Mouse (Mus musculus): ENCODE data around the gene H2-Aa. TPM values are rescaled to one million over a fixed set of nuclear protein-coding genes. Genes with fewer than 3 reads are reported as not detected.
A peak's percentile ranks its signal among the peaks of the same experiment; 100 is the strongest.
"Not testable (repeated sequence)": the region's sequence is repeated elsewhere in the genome, so short reads cannot be mapped to it uniquely, and the experiment has no call there.

H2-Aa gene
- polyA plus RNA-seq, 2 experiments: 2.9 to 4.1 TPM

GRCm38 (mm10) chr17:34316697-34317096 is 29.1 kb upstream of the H2-Aa start:
- no peak overlapping the region for H3K4me2 ChIP-seq (replicated peaks; ENCODE audit: low read depth, low read length, severe bottlenecking)
- WGBS: 70% methylated on average over 2 of the region's 2 CpGs
- no peak overlapping the region for H3K4me3 ChIP-seq (replicated peaks; ENCODE audit: low read length)
- no peak for ATAC-seq (ENCODE audit: low FRiP score, low read depth)
- no peaks in the 10 kb centered on the region for H3K27me3 ChIP-seq (ENCODE audit: control insufficient read depth, insufficient read depth, low read length)
- H3K27ac ChIP-seq (replicated peaks; ENCODE audit: low read depth, low read length): no peak overlapping the region
- H3K9me3 ChIP-seq (ENCODE audit: control insufficient read depth, low read length): no peaks in the 10 kb centered on the region
- no peaks in the 10 kb centered on the region for H3K4me1 ChIP-seq (ENCODE audit: control insufficient read depth, insufficient read depth, low read length)
- no peaks in the 10 kb centered on the region for H3K36me3 ChIP-seq (ENCODE audit: control insufficient read depth, insufficient read depth, low read length)
- no peak for TF ChIP-seq POLR2A (IDR thresholded peaks at IDR 0.05; ENCODE audit: borderline replicate concordance, extremely low read depth, insufficient read depth, insufficient read length)
- H3K9ac ChIP-seq (ENCODE audit: low read depth, low read length, severe bottlenecking): no peak overlapping the region
- DNase-seq (ENCODE audit: low spot score): no peak

DNA sequence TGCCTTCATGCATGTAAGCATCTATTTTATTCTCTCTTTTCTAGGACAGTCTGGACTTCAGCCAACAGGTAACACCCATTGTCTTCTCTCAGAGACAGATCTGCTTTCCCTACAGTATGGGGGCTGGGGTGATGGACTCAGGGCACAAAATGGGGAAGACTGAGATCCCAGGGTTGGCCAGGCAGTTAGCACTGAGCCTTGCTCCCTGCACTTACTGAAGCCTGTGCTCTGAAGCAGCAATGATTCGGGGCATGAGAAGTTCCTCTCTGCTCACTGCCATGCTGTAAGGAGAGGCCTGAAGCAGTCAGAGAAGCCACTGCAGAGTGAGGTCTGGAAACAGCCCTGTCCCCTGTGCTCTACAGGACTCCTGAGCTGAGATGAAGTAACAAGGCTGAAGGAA is 27.9 kb upstream of the H2-Aa start:
- Histone ChIP-seq H3K36me3 (ENCODE audit: control insufficient read depth, insufficient read depth, low read length) (no peaks in the 10 kb centered on the region), H3K4me1 (ENCODE audit: control insufficient read depth, insufficient read depth, low read length) (no peaks in the 10 kb centered on the region), H3K9ac (ENCODE audit: low read depth, low read length, severe bottlenecking) (no peak overlapping the region), H3K4me3 (replicated peaks; ENCODE audit: low read length) (no peak overlapping the region), H3K4me2 (replicated peaks; ENCODE audit: low read depth, low read length, severe bottlenecking) (no peak overlapping the region), H3K27me3 (ENCODE audit: control insufficient read depth, insufficient read depth, low read length) (no peaks in the 10 kb centered on the region), H3K27ac (replicated peaks; ENCODE audit: low read depth, low read length) (no peak overlapping the region), H3K9me3 (ENCODE audit: control insufficient read depth, low read length) (no peaks in the 10 kb centered on the region)
- TF ChIP-seq POLR2A (IDR thresholded peaks at IDR 0.05; ENCODE audit: borderline replicate concordance, extremely low read depth, insufficient read depth, insufficient read length): no peak
- ATAC-seq (ENCODE audit: low FRiP score, low read depth) (no peak), DNase-seq (ENCODE audit: low spot score) (no peak)
- WGBS: 78% methylated on average over 1 of the region's 1 CpGs

DNA sequence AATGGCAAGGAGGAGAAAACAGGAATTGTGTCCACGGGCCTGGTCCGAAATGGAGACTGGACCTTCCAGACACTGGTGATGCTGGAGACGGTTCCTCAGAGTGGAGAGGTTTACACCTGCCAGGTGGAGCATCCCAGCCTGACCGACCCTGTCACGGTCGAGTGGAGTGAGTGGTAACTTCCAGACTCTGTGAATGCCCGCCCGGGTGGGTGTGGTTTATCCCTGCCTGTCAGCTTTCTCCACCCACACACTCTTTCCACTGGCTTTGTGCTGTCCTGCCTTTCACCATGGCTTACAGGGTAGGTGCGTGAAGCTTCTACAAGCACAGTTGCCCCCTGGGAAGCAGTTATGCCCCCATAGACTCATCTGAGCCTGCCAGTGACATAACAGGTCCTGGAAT is 26.7 kb upstream of the H2-Aa start:
- Histone ChIP-seq H3K36me3 (ENCODE audit: control insufficient read depth, insufficient read depth, low read length) (no peaks in the 10 kb centered on the region), H3K27me3 (ENCODE audit: control insufficient read depth, insufficient read depth, low read length) (no peaks in the 10 kb centered on the region), H3K27ac (replicated peaks; ENCODE audit: low read depth, low read length) (no peak overlapping the region), H3K9ac (ENCODE audit: low read depth, low read length, severe bottlenecking) (no peak overlapping the region), H3K9me3 (ENCODE audit: control insufficient read depth, low read length) (no peaks in the 10 kb centered on the region), H3K4me2 (replicated peaks; ENCODE audit: low read depth, low read length, severe bottlenecking) (no peak overlapping the region), H3K4me1 (ENCODE audit: control insufficient read depth, insufficient read depth, low read length) (no peaks in the 10 kb centered on the region), H3K4me3 (replicated peaks; ENCODE audit: low read length) (no peak overlapping the region)
- TF ChIP-seq POLR2A (IDR thresholded peaks at IDR 0.05; ENCODE audit: borderline replicate concordance, extremely low read depth, insufficient read depth, insufficient read length): no peak
- ATAC-seq (ENCODE audit: low FRiP score, low read depth) (no peak), DNase-seq (ENCODE audit: low spot score) (no peak)
- WGBS: 77% methylated on average over 9 of the region's 9 CpGs

- Histone ChIP-seq H3K4me2 (replicated peaks; ENCODE audit: low read depth, low read length, severe bottlenecking) (no peak overlapping the region), H3K4me3 (replicated peaks; ENCODE audit: low read length) (no peak overlapping the region), H3K9ac (ENCODE audit: low read depth, low read length, severe bottlenecking) (no peak overlapping the region), H3K27me3 (ENCODE audit: control insufficient read depth, insufficient read depth, low read length) (no peaks in the 10 kb centered on the region), H3K4me1 (ENCODE audit: control insufficient read depth, insufficient read depth, low read length) (no peaks in the 10 kb centered on the region), H3K9me3 (ENCODE audit: control insufficient read depth, low read length) (no peaks in the 10 kb centered on the region), H3K36me3 (ENCODE audit: control insufficient read depth, insufficient read depth, low read length) (no peaks in the 10 kb centered on the region), H3K27ac (replicated peaks; ENCODE audit: low read depth, low read length) (no peak overlapping the region)
- peak; percentile 70 for DNase-seq (ENCODE audit: low spot score)
- no peak for TF ChIP-seq POLR2A (IDR thresholded peaks at IDR 0.05; ENCODE audit: borderline replicate concordance, extremely low read depth, insufficient read depth, insufficient read length)
- peak; percentile 53; the same call in 1 of the 2 replicates for ATAC-seq (ENCODE audit: low FRiP score, low read depth)
- WGBS: 43% methylated on average over 3 of the region's 3 CpGs
Observed at GRCm38 (mm10) chr17:34313393-34313792, 25.8 kb upstream of the H2-Aa start.

DNA sequence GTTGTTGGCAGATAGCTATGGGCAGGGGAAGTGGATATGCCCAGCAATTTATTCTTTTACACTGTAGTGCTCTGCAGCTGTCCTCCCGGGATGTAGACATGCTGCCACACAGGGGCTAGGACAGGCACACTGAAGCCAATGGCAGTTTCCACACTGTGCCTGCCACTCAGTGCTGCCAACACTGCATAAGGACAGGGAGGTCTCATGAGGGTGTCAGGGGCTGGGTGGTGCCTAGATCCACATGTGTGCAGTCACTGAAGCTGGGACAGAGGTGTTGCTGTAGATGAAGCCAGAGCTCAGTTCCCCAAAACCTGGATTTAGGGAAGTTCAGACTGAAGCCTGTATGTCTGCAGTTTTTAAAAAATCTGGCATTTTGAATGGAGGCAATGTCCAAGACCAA is 24.6 kb upstream of the H2-Aa start:
- H3K9ac ChIP-seq (ENCODE audit: low read depth, low read length, severe bottlenecking): no peak overlapping the region
- no peaks in the 10 kb centered on the region for H3K27me3 ChIP-seq (ENCODE audit: control insufficient read depth, insufficient read depth, low read length)
- TF ChIP-seq POLR2A (IDR thresholded peaks at IDR 0.05; ENCODE audit: borderline replicate concordance, extremely low read depth, insufficient read depth, insufficient read length): no peak
- H3K27ac ChIP-seq (replicated peaks; ENCODE audit: low read depth, low read length): no peak overlapping the region
- H3K9me3 ChIP-seq (ENCODE audit: control insufficient read depth, low read length): no peaks in the 10 kb centered on the region
- WGBS: 91% methylated on average over 1 of the region's 1 CpGs
- H3K4me1 ChIP-seq (ENCODE audit: control insufficient read depth, insufficient read depth, low read length): no peaks in the 10 kb centered on the region
- H3K4me3 ChIP-seq (replicated peaks; ENCODE audit: low read length): no peak overlapping the region
- no peak for DNase-seq (ENCODE audit: low spot score)
- H3K36me3 ChIP-seq (ENCODE audit: control insufficient read depth, insufficient read depth, low read length): no peaks in the 10 kb centered on the region
- no peak for ATAC-seq (ENCODE audit: low FRiP score, low read depth)
- no peak overlapping the region for H3K4me2 ChIP-seq (replicated peaks; ENCODE audit: low read depth, low read length, severe bottlenecking)

GRCm38 (mm10) chr17:34310526-34310925 is 22.9 kb upstream of the H2-Aa start:
- 78% methylated on average over 3 of the region's 3 CpGs for WGBS
- H3K4me2 ChIP-seq (replicated peaks; ENCODE audit: low read depth, low read length, severe bottlenecking); H3K27ac ChIP-seq (replicated peaks; ENCODE audit: low read depth, low read length); H3K9me3 ChIP-seq (ENCODE audit: control insufficient read depth, low read length); H3K4me3 ChIP-seq (replicated peaks; ENCODE audit: low read length); H3K4me1 ChIP-seq (ENCODE audit: control insufficient read depth, insufficient read depth, low read length); H3K27me3 ChIP-seq (ENCODE audit: control insufficient read depth, insufficient read depth, low read length); ATAC-seq (ENCODE audit: low FRiP score, low read depth); DNase-seq (ENCODE audit: low spot score); H3K9ac ChIP-seq (ENCODE audit: low read depth, low read length, severe bottlenecking); H3K36me3 ChIP-seq (ENCODE audit: control insufficient read depth, insufficient read depth, low read length): not testable (repeated sequence)
